Mouse (Mus musculus) midbrain, embryonic 14.5 days (tissue): Measurements from ENCODE around the gene Vmn1r113. TPM values are rescaled to one million over a fixed set of nuclear protein-coding genes. Genes with fewer than 3 reads are reported as not detected.
"Not testable (repeated sequence)": the region's sequence is repeated elsewhere in the genome, so short reads cannot be mapped to it uniquely, and the experiment has no call there.

Experiments used
- ATAC-seq: fragments of 200-750 bp; cut with Nextera tagmentation; 2 replicates; pipeline ENCODE4 v1.8.0; 2017; ENCODE audit warnings: moderate number of reproducible peaks, moderate library complexity; ENCODE audit not compliant: low FRiP score, low TSS enrichment
- DNase-seq: peaks from one replicate; pipeline ENCODE4 v3.0.0-alpha.2; 2015
- H3K27ac ChIP-seq: fragments of 300-500 bp; sonication (generic); replicated peaks from 2 replicates; pipeline ENCODE4 v1.5.1; 2014; ENCODE audit warnings: mild to moderate bottlenecking, low read depth, low read length, moderate library complexity
- H3K27me3 ChIP-seq: fragments of 300-500 bp; sonication (generic); 2 replicates; pipeline ENCODE4 v1.6.1; 2014; ENCODE audit warnings: low read length, control low read depth, mixed read lengths; ENCODE audit not compliant: control insufficient read depth, insufficient read depth
- H3K36me3 ChIP-seq: fragments of 300-500 bp; sonication (generic); 2 replicates; pipeline ENCODE4 v1.6.1; 2014; ENCODE audit warnings: low read length, control low read depth; ENCODE audit not compliant: control insufficient read depth, insufficient read depth
- H3K4me1 ChIP-seq: fragments of 300-500 bp; sonication (generic); 2 replicates; pipeline ENCODE4 v1.6.1; 2014; ENCODE audit warnings: mild to moderate bottlenecking, antibody characterized with exemption, low read length, control low read depth; ENCODE audit not compliant: control insufficient read depth, insufficient read depth
- H3K4me2 ChIP-seq: fragments of 300-500 bp; sonication (generic); 2 replicates; pipeline ENCODE4 v1.6.1; 2014; ENCODE audit warnings: mild to moderate bottlenecking, low read length, moderate library complexity
- H3K4me3 ChIP-seq: fragments of 300-500 bp; sonication (generic); replicated peaks from 2 replicates; pipeline ENCODE4 v1.5.1; 2014; ENCODE audit warnings: low read depth, low read length
- H3K9ac ChIP-seq: fragments of 300-500 bp; sonication (generic); replicated peaks from 2 replicates; pipeline ENCODE4 v1.6.1; 2014; ENCODE audit warnings: mild to moderate bottlenecking, low read length, moderate library complexity
- H3K9me3 ChIP-seq: fragments of 300-500 bp; sonication (generic); 2 replicates; pipeline ENCODE4 v1.6.1; 2016; ENCODE audit warnings: low read length, control low read depth, mixed read lengths; ENCODE audit not compliant: control insufficient read depth
- WGBS: fragments of 180-500 bp; shearing (Covaris S2); extraction: QIAGEN DNeasy Blood & Tissue Kit; methylation state at CpG from one replicate; pipeline ENCODE4 v1.1.7; 2014; 5-methylcytosine and 5-hydroxymethylcytosine counted together
- polyA plus RNA-seq: library from polyadenylated mRNA; unstranded; fragments of >200 nt; fragmentation: Nextera tagmentation; extraction: Ambion mirVana; gene quantifications from 2 replicates; pipeline ENCODE4 v1.2.1, GENCODE M21; 2014

Gene Vmn1r113
- not detected in 2 replicates for polyA plus RNA-seq

- H3K36me3 ChIP-seq, DNase-seq, H3K4me1 ChIP-seq, H3K27ac ChIP-seq, H3K4me2 ChIP-seq, ATAC-seq, H3K4me3 ChIP-seq, H3K9ac ChIP-seq, H3K27me3 ChIP-seq, H3K9me3 ChIP-seq: not testable (repeated sequence)
- WGBS, result 57% methylated on average over 2 of the region's 2 CpGs
These were observed at the start of gene Vmn1r113 for GRCm38 (mm10) chr7:20786985-20787384. Gene Vmn1r113, plus strand, starts transcription at chr7:20787285.

GRCm38 (mm10) chr7:20770885-20771284, 16.2 kb upstream of the Vmn1r113 start, which contains the start of gene Vmn1r112:
Gene Vmn1r112, plus strand, starts transcription at chr7:20771185.
- H3K27ac ChIP-seq, DNase-seq, H3K9ac ChIP-seq, H3K9me3 ChIP-seq, H3K4me2 ChIP-seq, H3K4me3 ChIP-seq, H3K27me3 ChIP-seq, ATAC-seq, H3K4me1 ChIP-seq, H3K36me3 ChIP-seq: not testable (repeated sequence)
- no CpG with 5 or more reads among the region's 3 CpGs for WGBS

- DNase-seq, H3K27me3 ChIP-seq, H3K27ac ChIP-seq, ATAC-seq, H3K9ac ChIP-seq, H3K4me3 ChIP-seq, H3K4me2 ChIP-seq, H3K9me3 ChIP-seq, H3K36me3 ChIP-seq, H3K4me1 ChIP-seq: not testable (repeated sequence)
- no CpG with 5 or more reads among the region's 5 CpGs for WGBS
These were observed 25.0 kb downstream of the Vmn1r113 start, which contains the start of gene Vmn1r114 for GRCm38 (mm10) chr7:20812086-20812485. Gene Vmn1r114, minus strand, starts transcription at chr7:20812186.

Other genes starting within 250 kb of the Vmn1r113 start
- not detected in 2 replicates for gene Gm5726, start 241.5 kb upstream of the Vmn1r113 start, polyA plus RNA-seq
- not detected in 2 replicates for gene Gm4141, start 211.0 kb upstream of the Vmn1r113 start, polyA plus RNA-seq
- gene Gm4513, start 188.3 kb upstream of the Vmn1r113 start, polyA plus RNA-seq, result not detected in 2 replicates
- gene Vmn1r107, start 118.4 kb upstream of the Vmn1r113 start, polyA plus RNA-seq, result not detected in 2 replicates
- gene Vmn1r111, start 84.1 kb upstream of the Vmn1r113 start, polyA plus RNA-seq, result not detected in 2 replicates
- not detected in 2 replicates for gene Gm10668, start 56.7 kb upstream of the Vmn1r113 start, polyA plus RNA-seq
- not detected in 2 replicates for gene Vmn1r112, start 16.1 kb upstream of the Vmn1r113 start, polyA plus RNA-seq
- gene Vmn1r114, start 24.9 kb downstream of the Vmn1r113 start, polyA plus RNA-seq, result not detected in 2 replicates
- not detected in 2 replicates for gene Vmn1r115, start 57.7 kb downstream of the Vmn1r113 start, polyA plus RNA-seq
- gene Vmn1r116, start 85.0 kb downstream of the Vmn1r113 start, polyA plus RNA-seq, result not detected in 2 replicates
- not detected in 2 replicates for gene Vmn1r117, start 96.8 kb downstream of the Vmn1r113 start, polyA plus RNA-seq
- not detected in 2 replicates for gene Vmn1r118, start 125.1 kb downstream of the Vmn1r113 start, polyA plus RNA-seq
- not detected in 2 replicates for gene Vmn1r119, start 225.2 kb downstream of the Vmn1r113 start, polyA plus RNA-seq